ENCODE assay signal across 9 mouse cellular contexts in genomic region chr4:149415651-149416169, GRCm38 (mm10). TPM values are rescaled to one million over a fixed set of nuclear protein-coding genes. Genes with fewer than 3 reads are reported as not detected.
A peak's percentile ranks its signal among the peaks of the same experiment; 100 is the strongest.
DNase-seq lines count a peak whose midpoint lies in the region; ATAC-seq and TF ChIP-seq lines count a peak whose summit lies in the region.
"Had no signal": no experiment of that assay in that cellular context is flagged by ENCODE, and none has a peak within 500 bp of the region (broad histone marks: within the 10 kb centered on the region; RNA-seq: fewer than 3 reads in every experiment).

No protein-coding gene starts in this region.

- WGBS in intestine, embryonic 14.5 days = 57% methylated on average over 13 of the region's 13 CpGs
- 55% methylated on average over 13 of the region's 13 CpGs for WGBS in liver, embryonic 12.5 days (ENCODE audit: insufficient replicate concordance)

- H3K9me3 ChIP-seq in intestine, embryonic 14.5 days (ENCODE audit: control insufficient read depth, low read length) = no peaks in the 10 kb centered on the region
- no peaks in the 10 kb centered on the region for H3K9me3 ChIP-seq in liver, embryonic 12.5 days (replicated peaks)
- H3K9me3 ChIP-seq: midbrain, embryonic 15.5 days had no signal

- H3K27ac ChIP-seq in intestine, embryonic 14.5 days (ENCODE audit: low read depth) = 0 out of 2 replicates have a peak overlapping the region, but pooled peaks have one; percentile 12
- H3K27ac ChIP-seq in liver, embryonic 12.5 days = no peak overlapping the region
- no peak overlapping the region; the same call in 1 of the 2 replicates for H3K27ac ChIP-seq in left cerebral cortex, adult 2 months
- H3K27ac ChIP-seq: midbrain, embryonic 15.5 days had no signal

- DNase-seq in gastrocnemius, postnatal 25 days = peak; percentile 19
- DNase-seq in gastrocnemius, postnatal 4 days (ENCODE audit: low spot score in 2 of 2) = no peak
- peak; percentile 53 for DNase-seq in embryo, embryonic 10.5 days (ENCODE audit: low spot score)
- DNase-seq in intestine, embryonic 14.5 days (ENCODE audit: low spot score) = no peak
- no peak for DNase-seq in ovary, postnatal 14 days (ENCODE audit: low spot score)
- DNase-seq in left cerebral cortex, adult 2 months (ENCODE audit: extremely low spot score in 1 of 2, low spot score in 2 of 2) = no peak
- no peak for DNase-seq in thymus, postnatal 10 days (ENCODE audit: low spot score in 2 of 2)

- H3K4me2 ChIP-seq in intestine, embryonic 14.5 days (ENCODE audit: low read length) = no peak overlapping the region
- H3K4me2 ChIP-seq in liver, embryonic 12.5 days = no peak overlapping the region
- H3K4me2 ChIP-seq: midbrain, embryonic 15.5 days had no signal

- H3K4me1 ChIP-seq in intestine, embryonic 14.5 days (replicated peaks; ENCODE audit: control insufficient read depth, insufficient read depth, low read length) = peaks cover 23% of the 10 kb centered on the region
- H3K4me1 ChIP-seq in liver, embryonic 12.5 days = peaks cover 35% of the 10 kb centered on the region

- intact Hi-C loops in left cerebral cortex, adult 2 months (cut with DNase I) = no loop called here

- 0 out of 2 replicates have a peak, but pooled peaks cover 4% of the 10 kb centered on the region for H3K36me3 ChIP-seq in intestine, embryonic 14.5 days (ENCODE audit: control insufficient read depth, insufficient read depth, low read length)
- H3K36me3 ChIP-seq in liver, embryonic 12.5 days = peaks cover 36% of the 10 kb centered on the region
- H3K36me3 ChIP-seq: midbrain, embryonic 15.5 days had no signal

- no peak overlapping the region for H3K9ac ChIP-seq in intestine, embryonic 14.5 days (ENCODE audit: low read length)
- no peak overlapping the region for H3K9ac ChIP-seq in liver, embryonic 12.5 days
- H3K9ac ChIP-seq: midbrain, embryonic 15.5 days had no signal

- ATAC-seq in intestine, embryonic 14.5 days (replicated peaks; ENCODE audit: low FRiP score, low TSS enrichment, low read depth) = peak; percentile 18; the same call in 1 of the 2 replicates
- ATAC-seq in liver, embryonic 12.5 days = peak; percentile 47
- ATAC-seq: midbrain, embryonic 15.5 days had no signal

- no peak overlapping the region for H3K4me3 ChIP-seq in intestine, embryonic 14.5 days (ENCODE audit: low read depth, low read length)
- no peak overlapping the region for H3K4me3 ChIP-seq in liver, embryonic 12.5 days
- H3K4me3 ChIP-seq in left cerebral cortex, adult 2 months = no peak overlapping the region
- H3K4me3 ChIP-seq: midbrain, embryonic 15.5 days had no signal

- TF ChIP-seq CTCF in left cerebral cortex, adult 2 months (IDR thresholded peaks at IDR 0.05) = no peak

- no peaks in the 10 kb centered on the region for H3K27me3 ChIP-seq in intestine, embryonic 14.5 days (replicated peaks; ENCODE audit: control insufficient read depth, insufficient read depth, low read length)
- no peaks in the 10 kb centered on the region for H3K27me3 ChIP-seq in liver, embryonic 12.5 days (replicated peaks)
- H3K27me3 ChIP-seq: midbrain, embryonic 15.5 days had no signal

RNA-seq across cellular contexts. Expression of gene Ube4b, which starts 10.8 kb away (rescaled TPM):
- 10 to 100 TPM; 32.2 to 36.3 TPM for total RNA-seq in gastrocnemius, postnatal 25 days (2021)
- 10 to 100 TPM; 77.9 to 86.7 TPM for total RNA-seq in gastrocnemius, postnatal 4 days (2021)
- polyA plus RNA-seq in intestine, embryonic 14.5 days (2014; fragmentation: Nextera tagmentation; extraction: Ambion mirVana) = 40.8 and 42.5 TPM in 2 replicates
- 25.1 and 26.4 TPM in 2 replicates for polyA plus RNA-seq in liver, embryonic 12.5 days (2016; fragmentation: Nextera tagmentation; extraction: Ambion mirVana)
- total RNA-seq in left cerebral cortex, adult 2 months (2021) = 100 to 1,000 TPM; 110 TPM

RNA-seq across cellular contexts. Expression of gene Rbp7, which starts 39.1 kb away (rescaled TPM):
- total RNA-seq in gastrocnemius, postnatal 25 days (2021) = 10 to 100 TPM; 17.5 to 23.0 TPM
- total RNA-seq in gastrocnemius, postnatal 4 days (2021) = 10 to 100 TPM; 11.0 to 13.5 TPM
- 0.63 and 1.5 TPM in 2 replicates for polyA plus RNA-seq in intestine, embryonic 14.5 days (2014; fragmentation: Nextera tagmentation; extraction: Ambion mirVana)
- not detected in 2 replicates for polyA plus RNA-seq in liver, embryonic 12.5 days (2016; fragmentation: Nextera tagmentation; extraction: Ambion mirVana)
- not detected for total RNA-seq in left cerebral cortex, adult 2 months (2021)

Comparison
In these comparisons a context has a peak if more than half of its experiments do, and no peak if none do; other contexts are left out.
1. DNase-seq: peak in gastrocnemius, postnatal 25 days (single experiment) and embryo, embryonic 10.5 days (single experiment); none in gastrocnemius, postnatal 4 days (0 of 2), intestine, embryonic 14.5 days (single experiment), ovary, postnatal 14 days (single experiment), left cerebral cortex, adult 2 months (0 of 2) and thymus, postnatal 10 days (0 of 2).
2. RNA of gene Rbp7, which starts 39.1 kb away (total RNA-seq): 17.5 to 23.0 TPM in gastrocnemius, postnatal 25 days and 11.0 to 13.5 TPM in gastrocnemius, postnatal 4 days; not detected in left cerebral cortex, adult 2 months; every median in the first group is over 4 times any median in the second.